Mouse (Mus musculus): ENCODE results near the gene Dnal1.

Dnal1 gene

DNA sequence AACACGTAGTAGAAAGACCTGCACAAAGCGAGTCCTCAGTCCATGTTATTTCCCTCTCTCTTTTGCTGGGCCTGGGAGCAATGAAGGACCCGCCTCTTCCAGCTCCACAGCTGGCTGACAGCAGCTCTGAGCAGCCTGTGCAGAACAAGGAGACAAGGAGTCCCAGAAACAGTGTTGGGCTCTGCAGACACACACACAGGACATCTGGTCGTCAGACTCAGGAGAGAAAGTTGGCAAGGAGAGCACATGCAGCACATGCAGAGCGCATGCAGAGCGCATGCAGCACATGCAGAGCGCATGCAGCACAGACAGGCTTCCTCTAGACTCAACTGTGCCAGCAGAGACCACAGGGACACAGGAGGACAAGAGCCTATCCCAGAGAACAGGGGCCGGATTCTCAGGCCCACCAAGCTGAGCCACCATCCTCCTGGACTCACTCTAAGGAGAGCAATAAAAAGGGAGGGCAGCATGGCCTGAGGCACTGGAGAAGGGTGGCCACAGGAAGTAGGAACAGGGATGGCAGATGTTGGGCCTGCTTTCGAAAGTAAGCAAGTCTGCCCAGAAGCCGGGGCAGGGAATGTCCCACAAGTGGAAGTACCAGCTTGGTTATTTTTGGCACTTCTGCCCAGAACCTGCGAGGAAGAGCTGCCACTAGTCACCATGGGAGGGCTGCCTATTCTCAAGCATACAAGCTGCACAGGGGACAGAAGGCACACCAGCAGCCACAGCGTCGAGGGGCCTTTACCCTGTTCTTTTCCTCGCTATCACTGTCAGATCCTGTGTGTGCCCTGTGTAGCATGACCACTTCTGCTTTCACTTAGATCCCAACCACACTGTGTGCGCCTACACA, 73.8 kb downstream of the Dnal1 start:
- DNase-seq: peak; percentile 73

DNA sequence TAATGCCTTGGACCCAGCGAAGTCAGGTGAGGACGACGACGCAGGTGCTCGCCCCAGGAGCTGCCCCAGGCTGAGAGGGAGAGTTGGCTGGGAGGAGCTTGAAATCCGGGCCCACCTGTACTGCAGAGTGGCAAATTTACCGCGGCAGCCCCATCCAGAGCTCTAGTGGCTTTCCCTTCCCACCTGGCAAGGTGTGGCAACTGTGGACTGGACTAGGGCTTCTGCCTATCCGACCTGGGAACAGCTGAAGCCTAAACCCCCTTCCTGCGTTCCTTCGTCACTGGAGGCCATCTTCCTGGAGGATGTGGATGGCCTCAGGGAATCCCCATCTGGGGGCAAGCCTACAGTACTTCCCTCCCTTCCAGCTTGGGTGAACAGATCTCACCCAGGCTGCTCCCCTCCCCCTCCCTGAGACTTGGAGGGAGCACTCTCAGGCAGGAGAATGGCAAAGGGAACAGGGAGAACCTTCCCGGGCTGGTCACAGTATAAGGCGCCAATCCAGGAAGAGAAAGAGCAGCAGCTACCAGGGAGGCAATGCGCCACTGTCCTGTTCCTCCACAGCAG, 74.8 kb downstream of the Dnal1 start:
- no peak for DNase-seq

DNA sequence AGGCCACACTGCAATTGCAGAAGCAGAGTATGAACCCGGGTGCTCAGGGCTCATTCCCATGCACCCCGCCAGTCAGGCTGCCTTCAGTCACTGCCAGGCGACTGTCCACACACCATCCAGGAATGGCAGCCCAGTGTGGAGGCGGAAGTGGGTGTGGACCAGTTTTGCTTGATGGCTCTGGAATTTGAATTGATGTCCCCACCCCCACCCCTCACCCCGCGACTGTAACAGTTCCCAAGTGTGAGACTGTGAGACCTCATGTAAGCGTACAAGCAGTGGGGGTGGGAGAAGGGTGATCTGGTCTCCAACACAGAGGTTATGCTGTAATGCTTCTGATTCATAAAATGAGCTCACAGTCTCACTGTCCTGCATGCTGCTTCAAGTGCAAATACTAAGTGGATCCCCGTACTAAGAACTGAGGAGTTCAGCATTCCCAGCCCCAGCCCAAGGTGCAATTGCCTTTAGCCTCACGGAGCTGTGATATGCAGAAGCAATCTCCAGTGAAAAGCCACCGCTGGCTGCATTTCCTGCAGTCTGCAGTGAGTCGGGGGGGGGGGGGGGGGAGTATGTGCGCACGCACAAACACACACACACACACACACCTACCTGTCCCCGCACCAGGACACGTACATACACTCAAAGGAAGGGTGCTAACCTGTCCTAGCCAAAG, 76.1 kb downstream of the Dnal1 start:
- no peak for DNase-seq

DNA sequence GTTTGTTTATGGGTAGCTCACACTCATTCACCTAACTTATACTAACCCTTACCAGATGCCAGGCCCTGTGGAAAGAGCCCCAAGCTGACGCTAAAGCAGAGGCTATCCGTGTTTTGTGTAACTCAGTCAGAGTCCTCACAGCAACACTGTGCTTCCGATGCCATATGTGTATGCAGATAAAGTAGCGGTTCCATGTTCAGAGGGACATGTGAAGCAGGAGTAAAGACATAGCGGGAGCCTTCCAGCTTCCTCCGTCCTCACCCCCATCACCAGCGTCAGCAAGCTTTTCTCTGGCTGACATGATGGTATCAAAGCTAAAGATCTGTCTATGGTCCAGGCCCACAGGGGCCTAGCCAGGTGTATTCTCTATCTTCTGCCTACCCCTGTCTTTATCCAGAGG, 77.0 kb downstream of the Dnal1 start:
- DNase-seq: no peak

DNA sequence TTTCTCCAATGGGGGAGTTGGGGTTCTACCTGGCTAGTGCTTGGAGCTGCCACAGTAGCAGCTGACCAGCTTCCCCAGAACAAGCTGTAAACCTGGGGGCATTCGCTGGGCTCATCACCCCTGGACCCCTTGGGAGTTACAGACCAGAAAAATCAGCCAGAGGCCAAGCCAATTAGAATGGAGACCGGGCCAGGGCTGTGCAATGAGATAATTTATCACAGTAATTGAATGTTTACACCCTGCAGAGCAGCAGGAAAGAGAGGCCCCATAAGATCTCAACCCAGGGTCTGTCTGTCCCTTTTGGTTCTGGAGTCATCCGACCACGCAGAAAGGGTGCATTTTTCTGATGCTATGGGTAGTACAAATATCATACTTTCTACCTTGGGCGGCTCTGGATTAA, 77.6 kb downstream of the Dnal1 start:
- DNase-seq: no peak

GRCm38 (mm10) chr12:84192280-84192679, 78.1 kb downstream of the Dnal1 start:
- DNase-seq: peak; percentile 36

DNA sequence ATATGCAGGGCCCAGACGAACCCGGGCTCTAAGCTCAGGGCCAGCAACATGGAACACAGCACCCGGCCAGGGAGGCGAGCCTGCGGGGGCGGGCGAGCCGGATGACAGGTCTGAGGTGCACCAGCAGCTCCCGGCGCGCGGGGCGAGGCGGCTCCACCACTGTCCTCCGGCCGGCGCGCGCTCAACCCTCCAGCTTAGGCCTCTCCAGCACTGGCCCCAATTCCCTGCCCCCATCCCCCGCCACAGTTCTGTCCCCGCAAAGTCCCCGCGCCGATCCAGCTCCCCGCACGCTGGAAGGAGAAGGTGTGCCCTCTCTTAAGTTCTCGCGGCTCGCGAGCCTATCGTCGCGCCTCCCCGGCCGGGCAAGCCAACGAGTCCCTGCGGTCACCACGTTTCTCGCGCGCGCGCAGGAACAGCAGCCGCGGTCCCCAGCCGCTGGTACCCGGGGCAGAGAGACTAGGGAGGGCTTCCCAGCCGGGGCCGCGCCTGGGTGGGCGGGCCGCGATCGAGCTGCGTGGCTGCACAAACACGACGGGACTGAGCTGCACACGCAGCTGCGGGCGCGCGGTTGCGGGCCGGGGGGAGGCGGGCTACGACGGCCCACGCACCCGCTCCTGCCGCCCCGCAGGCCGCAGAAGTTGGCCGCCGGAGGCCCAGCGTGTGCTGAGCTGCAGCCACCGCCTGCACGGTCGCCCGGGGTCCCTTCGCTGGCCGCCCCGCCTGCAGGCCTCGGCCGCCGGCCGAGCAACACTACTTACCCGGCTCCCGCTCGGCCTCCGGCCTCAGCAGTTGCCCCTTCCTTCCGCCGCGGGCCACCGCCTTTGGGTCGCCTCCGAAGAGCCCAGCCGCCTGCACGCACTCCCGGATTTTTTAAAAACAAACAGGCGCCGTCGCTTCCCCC, 78.8 kb downstream of the Dnal1 start:
- peak; percentile 66 for DNase-seq

GRCm38 (mm10) chr12:84193642-84194399, 79.7 kb downstream of the Dnal1 start:
- DNase-seq: peak; percentile 89

DNA sequence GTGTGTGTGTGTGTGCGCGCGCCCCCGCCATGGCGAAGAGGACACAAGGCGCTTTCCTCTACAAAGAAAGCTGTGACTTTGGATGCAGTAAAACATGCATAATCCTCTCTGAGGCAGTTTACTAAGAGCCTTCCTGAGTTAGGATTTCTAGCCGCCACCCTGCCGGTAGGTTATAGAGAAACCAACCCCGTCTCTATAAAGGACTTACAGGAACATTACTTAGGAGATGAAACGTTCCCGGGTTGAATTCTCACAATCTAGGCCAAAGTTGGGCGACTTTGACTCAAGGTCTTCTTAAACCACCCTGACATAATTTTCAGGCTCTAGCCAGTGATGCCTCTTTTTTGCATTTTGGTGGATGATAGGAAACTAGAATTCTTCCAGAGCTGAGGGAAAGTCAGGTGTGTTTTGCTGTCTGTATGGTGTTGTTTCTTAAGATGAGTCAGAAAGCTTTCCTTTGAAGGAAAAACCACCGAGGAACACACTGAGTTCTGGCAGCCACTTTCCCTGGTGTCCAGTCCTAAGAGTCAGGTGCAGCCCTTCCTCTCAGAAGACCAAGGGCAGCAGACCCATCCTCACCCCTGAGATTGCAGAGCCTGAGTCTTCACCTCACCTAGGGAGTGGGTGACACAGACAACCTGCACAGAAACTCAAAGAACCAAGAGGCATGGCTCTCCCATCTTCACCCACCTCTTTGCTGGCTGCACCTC, 80.4 kb downstream of the Dnal1 start:
- no peak for DNase-seq

GRCm38 (mm10) chr12:84195195-84195594, 81.0 kb downstream of the Dnal1 start:
- peak; percentile 33 for DNase-seq
